ENCODE assay signal across 7 mouse cellular contexts in the genomic region with DNA sequence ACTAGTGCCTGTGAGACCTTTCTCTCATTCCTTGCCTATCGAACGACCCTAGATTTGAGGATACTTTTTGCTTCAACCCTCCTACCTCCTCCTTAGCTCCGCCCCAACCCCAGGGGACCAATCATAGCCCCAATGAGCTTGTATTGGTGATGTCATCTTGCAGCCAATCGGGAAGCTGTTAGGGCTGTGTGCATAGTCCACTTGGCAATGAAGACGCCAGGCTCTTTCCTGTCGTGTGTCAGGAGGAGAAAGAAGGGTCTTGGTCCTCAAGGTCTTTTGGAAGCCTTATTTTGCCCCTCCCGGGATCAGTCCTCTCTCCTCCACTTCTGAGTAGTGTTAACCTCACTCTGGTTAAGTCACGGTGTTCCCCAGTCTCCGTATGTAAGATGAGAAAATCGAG. TPM values are rescaled to one million over a fixed set of nuclear protein-coding genes. Genes with fewer than 3 reads are reported as not detected.
A peak's percentile ranks its signal among the peaks of the same experiment; 100 is the strongest.
DNase-seq lines count a peak whose midpoint lies in the region; ATAC-seq lines count a peak whose summit lies in the region.

No protein-coding gene starts in this region.

- peak; percentile 95 for DNase-seq in brain, adult 2 months (ENCODE audit: low read depth, low spot score)
- peak; percentile 84 for DNase-seq in embryo, embryonic 9.5 days (ENCODE audit: extremely low spot score)
- DNase-seq in left cerebral cortex, postnatal 36 days (ENCODE audit: low spot score in 2 of 2) = peak; percentile 61 to 70
- DNase-seq in mesoderm, embryonic 11.5 days (ENCODE audit: low read depth, low spot score) = peak; percentile 93
- peak; percentile 63 to 77 for DNase-seq in right cerebral cortex, postnatal 36 days (ENCODE audit: low spot score in 2 of 2)

- peak; percentile 86 for ATAC-seq in granulocyte monocyte progenitor cell, adult 5-6 weeks (replicated peaks; ENCODE audit: poor library complexity, severe bottlenecking)
- peak; percentile 96 for ATAC-seq in intestine, embryonic 15.5 days

- peak overlapping the region; percentile 30 for H3K4me3 ChIP-seq in intestine, embryonic 15.5 days (replicated peaks)

- no peaks in the 10 kb centered on the region for H3K9me3 ChIP-seq in intestine, embryonic 15.5 days

- H3K9ac ChIP-seq in intestine, embryonic 15.5 days = no peak overlapping the region

- H3K27ac ChIP-seq in intestine, embryonic 15.5 days = no peak overlapping the region

- H3K4me1 ChIP-seq in intestine, embryonic 15.5 days (replicated peaks) = peaks cover 16% of the 10 kb centered on the region; the same call in 1 of the 2 replicates

- H3K36me3 ChIP-seq in intestine, embryonic 15.5 days = no peaks in the 10 kb centered on the region

- WGBS in intestine, embryonic 15.5 days = 1% methylated on average over 10 of the region's 10 CpGs

- H3K4me2 ChIP-seq in intestine, embryonic 15.5 days (replicated peaks) = peak overlapping the region; percentile 65

- H3K27me3 ChIP-seq in intestine, embryonic 15.5 days (replicated peaks) = no peaks in the 10 kb centered on the region

- intact Hi-C loops in left cerebral cortex, postnatal 36 days (cut with DNase I) = no loop called here

RNA-seq across cellular contexts. Expression of a gene that starts 11.3 kb away (rescaled TPM):
- total RNA-seq in granulocyte monocyte progenitor cell, adult 5-6 weeks (2014; fragmentation: Nextera tagmentation) = 6.6 and 7.2 TPM in 2 replicates
- total RNA-seq in granulocyte monocyte progenitor cell, adult 5-6 weeks (2017) = 2.3 and 3.3 TPM in 2 replicates
- polyA plus RNA-seq in intestine, embryonic 15.5 days (2015; fragmentation: Nextera tagmentation; extraction: Ambion mirVana) = 5.1 and 6.3 TPM in 2 replicates
- total RNA-seq in left cerebral cortex, postnatal 36 days (2021) = 100 to 1,000 TPM; 160 to 189 TPM

RNA-seq across cellular contexts. Expression of a gene that starts 23.7 kb away (rescaled TPM):
- total RNA-seq in granulocyte monocyte progenitor cell, adult 5-6 weeks (2014; fragmentation: Nextera tagmentation) = not detected in 2 replicates
- not detected in 2 replicates for total RNA-seq in granulocyte monocyte progenitor cell, adult 5-6 weeks (2017)
- 9.8 and 10.3 TPM in 2 replicates for polyA plus RNA-seq in intestine, embryonic 15.5 days (2015; fragmentation: Nextera tagmentation; extraction: Ambion mirVana)
- total RNA-seq in left cerebral cortex, postnatal 36 days (2021) = 100 to 1,000 TPM; 148 to 164 TPM

RNA-seq across cellular contexts. Expression of a gene that starts 50.8 kb away (rescaled TPM):
- not detected in 2 replicates for total RNA-seq in granulocyte monocyte progenitor cell, adult 5-6 weeks (2014; fragmentation: Nextera tagmentation)
- total RNA-seq in granulocyte monocyte progenitor cell, adult 5-6 weeks (2017) = not detected in 2 replicates
- polyA plus RNA-seq in intestine, embryonic 15.5 days (2015; fragmentation: Nextera tagmentation; extraction: Ambion mirVana) = not detected in 2 replicates
- total RNA-seq in left cerebral cortex, postnatal 36 days (2021) = not detected

Comparison
In these comparisons a context has a peak if more than half of its experiments do, and no peak if none do; other contexts are left out.
1. RNA of a gene that starts 11.3 kb away (total RNA-seq): 160 to 189 TPM in left cerebral cortex, postnatal 36 days; 2.3 to 7.2 TPM in granulocyte monocyte progenitor cell, adult 5-6 weeks; every median in the first group is over 10 times any median in the second.
2. RNA of a gene that starts 23.7 kb away (total RNA-seq): 148 to 164 TPM in left cerebral cortex, postnatal 36 days; not detected in granulocyte monocyte progenitor cell, adult 5-6 weeks; every median in the first group is over 100 times any median in the second.
3. Peak in every context shown above with its lines, with median percentiles within 50 percentile points of each other: DNase-seq.